Mouse (Mus musculus): ENCODE results near the gene Camk2g.

GRCm38 (mm10) chr14:20757370-20757907 is 36.4 kb downstream of the Camk2g start:
- TF ChIP-seq CTCF (IDR thresholded peaks at IDR 0.05; ENCODE audit: control insufficient read depth, insufficient read depth, insufficient read length) (no peak), USF1 (IDR thresholded peaks at IDR 0.05; ENCODE audit: low read depth) (no peak), MYOG (IDR thresholded peaks at IDR 0.05; ENCODE audit: control insufficient read depth, extremely low read depth, insufficient read length) (no peak), FOSL1 (IDR thresholded peaks at IDR 0.05; ENCODE audit: insufficient read depth, low read length, poor library complexity, severe bottlenecking) (no peak), MAX (IDR thresholded peaks at IDR 0.05) (no peak), CEBPB (IDR thresholded peaks at IDR 0.05; ENCODE audit: low read depth) (no peak), MYOD1 (IDR thresholded peaks at IDR 0.05; ENCODE audit: control insufficient read depth, insufficient read length, low read depth) (no peak)
